Mouse (Mus musculus) thymus, adult 2 months (tissue): ENCODE data around the gene 4931428F04Rik. TPM values are rescaled to one million over a fixed set of nuclear protein-coding genes. Genes with fewer than 3 reads are reported as not detected.

Experiments used
- DNase-seq: peaks from one replicate; pipeline ENCODE4 v3.0.0; 2021
- H3K27ac ChIP-seq: fragments of 200-500 bp; 2 replicates; pipeline ENCODE4 v1.5.1; 2012; ENCODE audit warnings: low read length, control low read depth; ENCODE audit not compliant: control insufficient read depth, insufficient read depth
- H3K27me3 ChIP-seq: fragments of 200-500 bp; 2 replicates; pipeline ENCODE4 v1.6.1; 2012; ENCODE audit warnings: mild to moderate bottlenecking, low read length, moderate library complexity, mixed read lengths; ENCODE audit not compliant: control insufficient read depth, insufficient read depth
- H3K36me3 ChIP-seq: fragments of 200-500 bp; 2 replicates; pipeline ENCODE4 v1.6.1; 2012; ENCODE audit warnings: mild to moderate bottlenecking, low read length, moderate library complexity; ENCODE audit not compliant: control insufficient read depth, insufficient read depth
- H3K4me1 ChIP-seq: fragments of 200-500 bp; replicated peaks from 2 replicates; pipeline ENCODE4 v1.6.1; 2012; ENCODE audit warnings: low read length; ENCODE audit not compliant: control insufficient read depth, insufficient read depth
- H3K4me3 ChIP-seq: fragments of 200-500 bp; 2 replicates; pipeline ENCODE4 v1.5.1; 2012; ENCODE audit warnings: mild to moderate bottlenecking, low read length, control low read depth, moderate library complexity; ENCODE audit not compliant: control insufficient read depth, insufficient read depth
- CTCF ChIP-seq: fragments of 200-500 bp; IDR thresholded peaks from 2 replicates; pipeline ENCODE4 v1.5.1; 2012; ENCODE audit warnings: mild to moderate bottlenecking, control low read depth, low read length, moderate library complexity, borderline replicate concordance; ENCODE audit not compliant: control insufficient read depth, poor library complexity, insufficient read depth; ENCODE audit errors: extremely low read depth
- POLR2A ChIP-seq: fragments of 200-500 bp; IDR thresholded peaks from 2 replicates; pipeline ENCODE4 v1.6.1; 2012; ENCODE audit warnings: mild to moderate bottlenecking, low read length, control low read depth, moderate library complexity; ENCODE audit not compliant: control insufficient read depth, poor library complexity, insufficient read depth; ENCODE audit errors: extremely low read depth
- WGBS: fragments of 180-500 bp; shearing (Covaris S2); methylation state at CpG from one replicate; pipeline ENCODE4 v1.1.7; 2018; 5-methylcytosine and 5-hydroxymethylcytosine counted together
- polyA plus RNA-seq: library from polyadenylated mRNA; depleted of rRNA; stranded (reverse); fragments of >200 nt; gene quantifications from 2 replicates; pipeline ENCODE4 v1.2.3, GENCODE M21; 2012

4931428F04Rik gene
- polyA plus RNA-seq, 1 experiment: 13.6 TPM

- 60% methylated on average over 55 of the region's 55 CpGs for WGBS
- DNase-seq: no peak
- no peaks in the 10 kb centered on the region for H3K27me3 ChIP-seq
These were observed 30.5 kb downstream of the 4931428F04Rik start for GRCm38 (mm10) chr8:105258911-105259720.

GRCm38 (mm10) chr8:105257318-105258114, 32.1 kb downstream of the 4931428F04Rik start:
- WGBS: 92% methylated on average over 7 of the region's 7 CpGs
- DNase-seq: no peak
- Histone ChIP-seq H3K4me1 (peaks cover 29% of the 10 kb centered on the region), H3K36me3 (no peaks in the 10 kb centered on the region), H3K27me3 (no peaks in the 10 kb centered on the region), H3K27ac (no peak overlapping the region), H3K4me3 (no peak overlapping the region)
- no peak for TF ChIP-seq POLR2A
- no peak for TF ChIP-seq CTCF

More at GRCm38 (mm10) chr8:105258911-105259720, 30.5 kb downstream of the 4931428F04Rik start:
- Histone ChIP-seq H3K36me3 (no peaks in the 10 kb centered on the region), H3K4me1 (peaks cover 35% of the 10 kb centered on the region), H3K27ac (no peak overlapping the region), H3K4me3 (peak overlapping the region; percentile 38)
- no peak for TF ChIP-seq POLR2A
- TF ChIP-seq CTCF: no peak

- H3K36me3 ChIP-seq: peaks cover 3% of the 10 kb centered on the region; the same call in 1 of the 2 replicates
- WGBS: 1% methylated on average over 14 of the region's 14 CpGs
- H3K4me3 ChIP-seq: peak within 1 kb of the TSS; percentile 57
- peak within 1 kb of the TSS; percentile 13; the same call in 1 of the 2 replicates for H3K27ac ChIP-seq
- peaks cover 23% of the 10 kb centered on the region for H3K4me1 ChIP-seq
- DNase-seq: peak; percentile 76
- TF ChIP-seq POLR2A (0 out of 2 replicates have a peak, but pooled peaks have one; percentile 19), CTCF (no peak)
- no peaks in the 10 kb centered on the region for H3K27me3 ChIP-seq
These were observed 34.7 kb downstream of the 4931428F04Rik start, which contains the start of gene B3gnt9 for GRCm38 (mm10) chr8:105254966-105255350. B3gnt9 (minus strand) TSS chr8:105255153.

- Histone ChIP-seq H3K27me3 (no peaks in the 10 kb centered on the region), H3K4me1 (peaks cover 18% of the 10 kb centered on the region), H3K4me3 (peak overlapping the region; percentile 57), H3K27ac (no peak overlapping the region), H3K36me3 (peaks cover 4% of the 10 kb centered on the region; the same call in 1 of the 2 replicates)
- TF ChIP-seq POLR2A: peak; percentile 57; the same call in 1 of the 2 replicates
- TF ChIP-seq CTCF: peak; percentile 86
- WGBS: under 1% methylated on average over 74 of the region's 74 CpGs
- DNase-seq: peak; percentile 98
These were observed 35.3 kb downstream of the 4931428F04Rik start for GRCm38 (mm10) chr8:105254152-105254965.

- Histone ChIP-seq H3K36me3 (peaks cover 10% of the 10 kb centered on the region), H3K27ac (no peak overlapping the region), H3K4me3 (no peak overlapping the region), H3K4me1 (peaks cover 13% of the 10 kb centered on the region), H3K27me3 (no peaks in the 10 kb centered on the region)
- TF ChIP-seq CTCF (no peak), POLR2A (no peak)
- peak; percentile 27 for DNase-seq
- 70% methylated on average over 20 of the region's 20 CpGs for WGBS
These were observed 35.9 kb downstream of the 4931428F04Rik start for GRCm38 (mm10) chr8:105253766-105254151.
